Mouse (Mus musculus) cerebellum, postnatal 4 days (tissue): ENCODE data around the gene Padi3.
A peak's percentile ranks its signal among the peaks of the same experiment; 100 is the strongest.

ENCODE experiments used
- DNase-seq, 2 experiments: peaks; one replicate each; pipeline ENCODE4 v3.0.0; 2022; ENCODE audit warnings: low spot score in 2 of 2, mixed read lengths in 1 of 2

Padi3 gene

DNA sequence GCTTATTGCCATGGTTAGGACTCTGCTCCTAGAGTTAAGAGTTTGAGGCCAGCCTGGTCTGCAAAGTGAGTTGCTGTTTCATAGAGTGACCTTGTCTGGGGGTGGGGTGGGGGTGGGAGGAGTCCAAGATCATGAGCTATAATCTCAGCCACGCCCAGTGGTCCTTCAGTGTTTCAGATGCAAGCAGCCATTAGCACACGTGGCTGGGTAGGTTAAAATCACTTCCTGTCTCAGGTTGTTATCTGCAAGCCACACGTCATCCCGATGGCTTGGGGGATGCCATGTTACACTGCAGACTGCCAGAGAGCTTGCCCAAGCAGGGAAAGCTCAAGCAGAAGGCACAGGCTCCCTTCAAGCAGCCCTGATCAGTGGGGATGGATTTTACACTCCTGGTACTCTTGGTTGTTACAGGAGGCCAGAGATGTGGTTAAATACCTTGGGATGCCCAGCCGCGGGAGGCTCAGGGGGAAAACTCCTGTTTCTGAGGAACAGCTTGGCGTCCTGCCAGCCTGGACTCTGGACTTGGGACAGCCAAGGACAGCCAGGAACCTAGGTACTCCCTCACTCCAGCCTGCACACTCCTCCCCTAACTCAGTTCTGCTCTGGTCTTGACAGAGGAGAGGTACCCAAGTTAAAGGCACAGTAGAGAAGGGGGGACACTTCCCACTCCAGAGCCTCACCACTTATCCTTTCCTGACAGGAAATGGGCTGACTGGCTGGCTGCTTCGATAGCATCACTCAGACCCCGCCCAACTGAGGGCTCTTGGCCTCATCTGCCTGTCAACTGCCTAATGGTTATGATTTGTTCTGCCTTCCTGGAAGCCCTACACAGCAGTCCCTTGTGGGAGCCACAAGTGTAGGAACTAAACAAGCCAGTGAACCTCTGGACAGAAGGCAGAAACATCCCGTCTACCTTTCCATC lies 5.8 kb upstream of the Padi3 start:
- no peak for DNase-seq

- DNase-seq = no peak
Measured at GRCm38 (mm10) chr4:140815496-140815895, 5.0 kb upstream of the Padi3 start.

DNA sequence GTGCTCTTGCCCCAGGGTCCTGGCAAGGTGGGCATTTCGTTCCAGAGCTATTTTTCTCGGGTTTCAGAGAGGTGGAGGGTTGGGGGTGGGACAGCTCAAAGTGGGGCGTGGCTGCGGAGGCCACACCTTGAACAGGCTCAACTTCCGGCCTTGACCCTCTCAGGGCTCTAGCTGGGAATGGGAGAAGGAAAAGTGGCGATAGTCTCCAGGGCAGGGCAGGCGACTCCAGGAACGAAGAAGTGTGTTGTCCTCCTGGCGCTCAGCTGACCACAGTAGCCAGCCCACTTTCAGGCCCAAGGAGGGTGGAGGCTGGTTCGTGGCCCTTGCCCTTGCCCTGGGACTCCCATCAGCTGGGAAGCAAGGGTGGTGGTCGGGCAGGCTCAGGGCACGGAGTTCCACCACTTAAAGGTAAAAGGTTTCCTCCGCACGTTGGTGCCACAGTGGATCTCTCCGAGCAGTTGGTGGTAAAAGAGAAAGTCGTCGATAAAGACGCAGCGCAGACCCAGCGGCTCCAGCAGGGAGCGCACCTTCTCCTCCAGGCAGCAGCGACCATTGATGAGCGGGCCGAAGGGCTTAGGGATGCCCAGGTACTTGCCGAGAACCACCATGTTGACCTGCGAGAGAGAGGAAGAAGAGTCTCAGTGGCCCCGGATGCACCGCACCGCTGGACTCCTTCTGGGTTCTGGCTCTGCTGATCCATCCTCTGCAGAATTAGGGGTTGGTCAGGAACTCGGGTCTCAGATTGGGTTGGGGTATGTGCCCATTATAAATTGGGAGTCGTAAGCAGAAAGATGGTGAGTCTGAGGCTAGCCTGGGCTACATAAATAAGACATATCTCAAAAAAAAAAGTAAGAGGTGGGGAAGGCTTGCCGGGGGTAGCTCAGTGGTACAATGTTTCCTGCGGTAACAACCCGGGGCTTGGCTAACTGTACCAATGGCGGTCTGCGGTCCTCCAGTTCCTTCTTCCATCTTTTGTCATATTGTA lies 4.1 kb upstream of the Padi3 start:
- DNase-seq = no peak

DNA sequence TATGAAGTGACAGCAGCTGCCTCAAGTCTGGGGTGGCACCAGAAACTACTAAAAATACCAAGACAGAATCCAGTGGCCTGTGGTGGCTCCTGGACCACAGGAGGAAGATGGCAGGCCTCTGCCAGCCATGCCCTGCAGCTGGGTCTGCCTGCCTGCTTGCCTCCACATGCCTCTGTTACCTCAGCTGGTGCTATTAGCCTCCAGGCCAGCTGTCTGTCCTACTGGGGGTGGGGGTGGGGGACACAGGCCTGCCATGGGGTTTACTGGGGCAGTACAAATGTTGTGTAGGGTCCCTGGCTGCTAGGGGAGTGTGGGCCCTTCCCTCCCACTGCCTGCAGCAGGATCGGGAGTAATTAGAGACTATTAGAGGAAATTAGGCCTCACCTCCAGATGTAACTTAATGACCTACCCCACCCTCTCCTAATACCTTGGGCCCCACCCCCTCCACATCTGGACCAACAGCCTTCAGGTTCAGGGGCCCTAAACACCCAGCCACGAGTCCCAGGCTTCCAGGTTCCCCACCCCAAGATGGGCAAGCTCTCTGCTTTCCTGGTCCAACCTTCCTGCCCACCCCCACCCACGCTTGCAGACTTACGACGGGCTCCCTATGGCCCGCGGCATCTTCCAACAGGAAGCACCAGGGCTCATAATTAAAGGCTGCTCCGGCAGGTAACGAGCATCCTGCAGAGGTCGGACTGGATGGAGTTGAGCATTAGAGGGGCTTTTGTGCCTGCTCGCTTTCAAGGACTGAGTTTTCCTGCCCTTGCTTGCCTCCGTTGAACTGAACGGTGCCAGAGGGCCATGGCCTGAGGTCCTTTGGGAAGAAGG lies 3.1 kb upstream of the Padi3 start:
- DNase-seq = no peak

GRCm38 (mm10) chr4:140812609-140813008 lies 2.2 kb upstream of the Padi3 start:
- peak in 1 of 2 experiments; percentile 39 for DNase-seq

GRCm38 (mm10) chr4:140812191-140812590 lies 1.7 kb upstream of the Padi3 start:
- DNase-seq = no peak

DNA sequence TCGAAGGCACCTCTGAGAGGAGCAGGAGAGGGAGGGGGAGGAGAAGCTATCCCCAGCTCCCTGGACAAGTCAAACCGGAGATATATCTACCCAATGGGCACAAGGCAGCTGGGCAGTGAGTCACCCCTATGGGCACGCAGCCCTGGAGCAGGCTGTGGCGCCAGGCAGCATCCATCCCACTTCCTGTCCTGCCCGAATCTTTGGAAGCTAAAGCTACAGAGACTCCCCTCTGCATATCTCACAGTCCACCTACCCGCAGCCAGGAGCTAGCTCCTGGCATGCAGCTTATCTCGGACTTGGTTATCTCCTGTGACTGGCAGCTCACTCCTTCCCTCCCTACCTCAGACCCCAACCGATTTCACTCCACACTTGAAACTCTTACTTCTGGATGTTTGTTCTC lies 1.3 kb downstream of the Padi3 start:
- no peak for DNase-seq

- DNase-seq = no peak
Measured at GRCm38 (mm10) chr4:140804601-140805000, 5.8 kb downstream of the Padi3 start.

GRCm38 (mm10) chr4:140801364-140801763 lies 9.1 kb downstream of the Padi3 start:
- no peak for DNase-seq

DNA sequence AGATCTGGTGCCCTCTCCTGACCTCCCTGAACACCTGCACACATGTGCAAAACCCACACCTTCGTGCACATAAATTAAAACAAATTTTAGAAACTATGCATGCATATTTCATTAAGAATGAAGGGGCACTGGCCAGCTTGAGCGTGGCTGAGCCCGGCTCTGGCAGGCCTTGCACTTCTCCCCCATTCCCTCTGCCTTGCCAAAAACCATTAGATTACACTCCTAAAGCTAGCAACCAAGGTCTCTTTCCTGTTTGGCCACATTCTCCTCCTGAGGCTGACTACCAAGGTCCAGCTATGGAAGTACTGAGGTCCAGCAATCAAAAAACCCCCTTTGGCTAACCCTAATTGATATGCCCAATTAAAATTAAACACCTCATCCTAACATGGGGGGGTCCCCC lies 13.7 kb downstream of the Padi3 start:
- DNase-seq = no peak

DNA sequence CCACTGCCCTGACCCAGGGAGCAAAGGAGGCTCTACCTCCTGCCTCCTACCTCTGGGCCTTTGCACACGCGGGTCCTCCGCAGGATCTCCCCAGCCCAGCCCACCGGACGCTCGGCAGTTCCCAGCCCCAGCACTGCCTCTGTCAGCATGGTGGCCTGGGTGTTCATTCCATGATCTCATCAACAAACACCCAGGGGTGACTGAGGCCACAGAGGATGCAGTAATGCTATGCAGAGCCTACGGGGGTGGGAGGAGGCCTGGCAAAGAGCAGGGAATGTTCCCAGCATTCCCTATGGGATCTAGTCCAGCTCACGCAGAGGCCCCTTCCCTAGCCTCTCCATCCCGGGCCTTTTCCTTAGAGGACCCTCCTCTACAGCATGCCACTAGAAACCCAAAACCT lies 15.8 kb downstream of the Padi3 start:
- DNase-seq = no peak

DNA sequence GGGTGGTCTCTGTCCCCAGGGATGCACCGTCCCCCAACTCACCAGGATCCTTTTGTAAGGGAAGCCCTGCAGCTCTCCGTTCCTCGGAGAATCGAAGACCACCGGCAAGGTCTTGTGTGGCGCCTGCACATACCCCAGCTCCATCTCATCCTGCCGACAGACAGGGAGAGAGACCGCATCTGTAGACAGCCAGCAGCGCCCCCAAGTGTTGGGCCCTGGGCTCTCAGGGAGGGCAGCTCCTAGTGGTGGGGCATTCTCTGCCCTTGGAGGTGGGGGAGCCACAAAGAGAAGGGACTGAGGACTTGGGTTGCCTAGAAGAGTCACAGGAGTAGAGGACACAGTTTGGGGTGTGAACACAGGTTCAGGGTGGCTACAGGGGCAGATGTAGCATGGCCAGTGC lies 16.7 kb downstream of the Padi3 start:
- DNase-seq = no peak

GRCm38 (mm10) chr4:140792584-140792983 lies 17.9 kb downstream of the Padi3 start:
- DNase-seq = no peak

DNA sequence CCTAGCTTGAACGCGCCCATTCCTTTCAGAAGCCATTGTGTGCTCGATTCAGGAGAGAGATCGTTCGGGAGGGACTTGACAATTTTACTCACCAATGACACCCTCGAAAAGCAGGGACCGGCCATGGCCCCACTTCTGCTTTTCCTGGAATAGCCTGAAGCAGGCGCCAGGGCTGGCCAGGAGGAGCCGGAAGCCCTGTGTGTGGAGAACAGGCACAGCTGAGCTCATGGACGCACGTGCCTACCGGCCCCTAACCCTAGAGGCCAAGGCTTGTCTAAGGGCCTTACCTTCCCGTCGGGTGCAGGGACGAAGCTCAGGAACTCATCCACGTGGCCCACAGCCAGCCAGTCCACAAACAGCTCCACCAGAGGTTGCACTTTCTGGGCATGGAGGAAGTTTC lies 19.4 kb downstream of the Padi3 start:
- DNase-seq = no peak

DNA sequence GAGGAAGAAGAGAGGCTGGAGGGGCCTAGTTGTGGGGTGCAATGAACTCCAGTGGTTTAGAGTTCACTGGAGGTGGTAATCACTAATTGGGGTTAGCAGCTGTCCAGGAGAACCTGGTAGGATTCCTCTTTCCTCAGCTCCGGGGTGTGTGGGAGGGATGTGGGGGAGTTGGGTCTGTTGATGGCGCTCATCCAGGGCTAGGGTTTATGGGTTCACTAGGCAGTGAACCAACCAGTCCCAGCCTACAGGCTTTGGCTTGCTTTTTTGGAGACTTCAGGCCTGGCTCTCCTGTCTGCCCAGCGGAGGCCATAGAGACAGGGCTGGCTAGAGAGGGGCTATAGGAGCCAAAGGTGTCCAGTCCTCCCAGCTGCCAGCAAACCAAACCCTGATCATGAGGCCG lies 20.5 kb downstream of the Padi3 start:
- DNase-seq = no peak

GRCm38 (mm10) chr4:140788983-140789382 lies 21.5 kb downstream of the Padi3 start:
- DNase-seq = peak; percentile 63 to 83

- no peak for DNase-seq
Measured at GRCm38 (mm10) chr4:140788264-140788663, 22.2 kb downstream of the Padi3 start.

GRCm38 (mm10) chr4:140787414-140787813 lies 23.0 kb downstream of the Padi3 start:
- no peak for DNase-seq

DNA sequence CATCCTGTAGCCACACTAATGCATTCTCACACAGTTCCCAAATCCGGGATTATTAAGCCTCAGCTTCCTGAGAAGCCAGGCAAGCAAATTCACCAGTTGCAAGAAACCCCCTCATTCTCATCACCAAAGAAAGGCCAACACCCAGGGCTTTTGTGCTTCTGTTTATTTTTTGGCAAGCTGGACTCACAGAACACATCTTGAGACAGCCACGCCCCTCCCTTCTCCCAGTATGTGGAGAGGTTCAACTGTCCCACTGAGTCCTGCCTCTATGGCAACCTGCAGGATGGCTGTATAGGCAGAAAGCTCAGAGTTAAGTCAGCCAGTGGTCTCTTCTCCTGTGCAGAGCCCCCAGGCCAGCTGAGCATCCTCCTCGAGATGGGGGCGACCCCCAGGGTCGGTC lies 25.2 kb downstream of the Padi3 start:
- DNase-seq = no peak

GRCm38 (mm10) chr4:140784292-140784945 lies 26.0 kb downstream of the Padi3 start:
- no peak for DNase-seq

GRCm38 (mm10) chr4:140782821-140783220 lies 27.6 kb downstream of the Padi3 start:
- no peak for DNase-seq
